Mouse (Mus musculus) cerebellum, adult 9-11 months (tissue): ENCODE measurements around the gene Psen1.

Source experiments
- DNase-seq: peaks from one replicate; pipeline ENCODE4 v3.0.0; 2022

The Psen1 gene

DNA sequence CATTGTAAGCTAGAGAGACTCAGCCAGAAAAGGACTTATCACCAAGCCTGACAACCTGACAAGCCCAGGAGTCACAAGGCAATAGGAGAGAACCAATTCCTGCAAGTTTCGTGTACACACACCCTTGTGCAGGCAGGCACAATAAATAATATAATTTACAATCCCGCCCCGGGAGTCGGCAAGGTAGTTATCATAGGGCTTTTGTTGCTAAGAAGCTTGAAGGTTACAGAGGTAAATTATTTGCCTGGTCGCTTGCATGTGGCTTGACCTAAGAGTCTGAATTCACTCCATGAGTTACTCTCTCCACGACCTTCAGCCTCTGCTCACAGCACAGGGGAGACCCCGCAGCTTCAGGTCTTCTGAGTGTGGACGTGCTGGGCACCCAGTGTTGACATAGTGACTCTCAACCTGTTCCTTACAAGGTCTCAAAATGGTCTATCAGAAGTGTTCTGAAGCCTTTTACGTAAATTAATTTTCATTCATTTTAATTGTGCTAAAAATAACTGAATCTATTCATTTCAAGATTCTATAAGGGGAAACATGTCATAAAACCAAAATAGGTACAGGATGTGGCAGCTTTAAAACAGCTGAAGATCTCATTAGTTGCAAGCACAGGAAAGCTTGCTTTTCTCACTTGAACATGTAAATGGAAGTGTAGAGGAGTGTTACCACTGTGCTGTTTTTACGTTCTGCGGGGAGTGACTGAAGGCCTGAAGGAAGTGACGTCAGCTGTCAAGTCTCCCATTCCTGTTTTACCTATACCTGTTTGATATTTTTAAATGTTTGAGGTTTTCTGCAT is 38.8 kb downstream of the Psen1 start:
- no peak for DNase-seq

DNA sequence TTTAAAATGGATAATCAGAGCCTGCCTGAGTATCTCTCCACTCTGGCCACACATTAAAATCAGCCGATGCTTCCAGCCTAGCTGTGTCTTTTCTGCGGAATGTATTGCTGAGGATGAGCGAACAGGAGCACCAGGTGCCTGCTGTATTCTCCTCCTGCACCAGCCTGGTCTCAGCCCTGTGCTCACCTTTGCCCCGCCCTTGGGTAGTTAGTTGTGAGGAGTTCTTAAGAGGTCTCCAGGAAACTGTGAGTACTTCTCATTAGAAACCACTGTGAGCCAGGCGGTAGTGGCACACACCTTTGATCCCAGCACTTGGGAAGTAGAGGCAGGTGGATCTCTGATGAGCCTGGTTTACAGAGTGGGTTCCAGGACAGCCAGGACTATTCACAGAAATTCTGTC is 44.3 kb downstream of the Psen1 start:
- no peak for DNase-seq

- no peak for DNase-seq
Measured at GRCm38 (mm10) chr12:83734047-83734446, 46.1 kb downstream of the Psen1 start.

DNA sequence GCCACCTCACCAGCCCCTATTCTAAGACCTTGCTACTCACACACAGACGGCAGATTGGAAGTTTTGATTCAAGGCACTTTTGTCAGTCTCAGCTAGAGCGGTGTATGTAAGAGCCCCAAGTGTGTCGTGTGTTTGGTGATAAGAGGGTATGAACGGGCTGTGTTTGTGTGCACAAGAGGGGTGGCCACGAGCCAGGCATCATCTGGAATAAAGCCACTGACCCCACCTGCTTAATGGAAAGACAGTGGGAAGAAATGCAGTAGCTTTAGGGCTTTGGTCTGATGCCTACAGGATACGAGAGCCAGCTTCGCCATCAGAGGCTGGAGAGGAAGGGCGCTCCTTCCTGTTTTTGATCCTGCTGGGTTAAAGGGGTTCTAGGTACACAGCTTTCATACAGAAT is 48.3 kb downstream of the Psen1 start:
- no peak for DNase-seq

GRCm38 (mm10) chr12:83738651-83739050 is 50.7 kb downstream of the Psen1 start:
- DNase-seq: no peak

DNA sequence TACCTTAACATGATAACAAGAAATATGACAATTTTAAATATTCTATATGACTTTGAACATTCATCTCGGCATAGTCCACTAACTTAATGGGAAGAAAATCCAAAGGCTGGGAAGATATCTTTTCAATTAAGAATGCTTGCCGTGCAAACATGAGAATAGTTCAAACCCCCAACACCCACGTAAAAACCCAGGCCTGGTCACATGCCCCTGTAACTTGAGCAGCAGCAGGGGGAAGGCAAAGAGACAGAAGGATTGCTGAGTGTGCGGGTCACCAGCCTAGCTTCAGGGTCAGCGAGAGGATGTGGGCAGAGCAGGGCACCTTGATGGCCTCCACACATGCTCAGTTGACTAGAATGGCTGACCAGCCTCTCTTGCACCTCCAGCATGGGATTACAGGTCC is 53.8 kb downstream of the Psen1 start:
- DNase-seq: no peak

- DNase-seq: peak; percentile 38
Measured at GRCm38 (mm10) chr12:83742834-83743233, 54.9 kb downstream of the Psen1 start.

- DNase-seq: no peak
Measured at GRCm38 (mm10) chr12:83743712-83744111, 55.8 kb downstream of the Psen1 start.

DNA sequence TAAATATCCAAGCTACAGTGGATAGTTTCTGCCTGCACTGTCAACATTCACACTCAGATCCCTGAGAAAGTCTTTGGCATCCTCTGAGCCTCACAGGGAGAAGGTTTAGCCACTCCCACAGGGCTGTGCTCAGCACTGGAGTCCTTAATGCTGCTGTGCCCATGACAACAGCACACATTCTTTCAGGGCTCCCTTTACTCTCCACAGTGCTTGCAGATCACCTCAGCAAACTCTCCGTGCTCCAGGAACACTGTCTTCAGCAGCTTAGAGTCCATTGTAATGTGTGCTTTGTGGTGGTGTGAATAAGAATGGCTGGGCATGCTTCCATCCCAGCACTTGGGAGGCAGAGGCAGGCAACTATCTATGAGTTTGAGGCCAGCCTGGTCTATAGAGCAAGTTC is 61.2 kb downstream of the Psen1 start:
- DNase-seq: no peak

DNA sequence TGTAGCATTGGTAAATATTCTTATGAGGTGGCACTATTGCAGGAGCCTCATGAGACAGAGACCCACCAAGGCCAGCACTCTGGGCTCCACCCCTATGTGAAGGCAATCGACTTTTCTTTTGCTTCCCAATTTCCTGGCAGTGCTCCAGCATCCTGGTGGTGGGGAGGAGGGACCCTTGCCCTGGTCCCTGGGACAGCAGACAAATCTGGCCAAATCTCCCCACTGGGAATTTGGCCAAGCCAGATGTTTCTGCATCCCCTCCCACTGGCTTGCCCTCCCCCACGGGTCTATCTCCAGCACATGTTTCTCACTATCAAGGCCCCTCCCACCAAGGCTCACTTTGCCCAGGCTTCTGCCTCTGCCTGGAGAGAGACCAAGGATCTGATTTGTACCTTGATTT is 64.5 kb downstream of the Psen1 start:
- DNase-seq: no peak

DNA sequence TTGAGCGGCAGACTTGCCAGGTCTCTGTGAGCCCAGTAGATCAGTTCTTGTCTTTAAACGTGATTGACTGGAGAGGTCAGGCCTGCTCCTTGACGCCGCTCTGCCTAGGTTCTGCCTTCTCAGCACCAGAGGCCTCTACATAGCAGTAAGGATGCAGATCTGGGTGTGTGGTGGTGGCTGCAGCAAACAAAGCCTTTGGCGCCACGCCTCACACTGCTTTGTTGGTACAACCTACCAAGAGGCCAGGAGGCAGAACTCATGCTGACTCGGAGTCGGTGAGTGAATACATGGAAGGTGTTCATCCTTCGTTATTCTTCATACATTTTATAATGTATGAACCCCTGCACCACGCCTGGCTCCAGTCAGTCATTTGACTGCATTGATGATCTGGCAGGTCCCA is 70.8 kb downstream of the Psen1 start:
- DNase-seq: no peak

- DNase-seq: no peak
Measured at GRCm38 (mm10) chr12:83760201-83760600, 72.2 kb downstream of the Psen1 start.

DNA sequence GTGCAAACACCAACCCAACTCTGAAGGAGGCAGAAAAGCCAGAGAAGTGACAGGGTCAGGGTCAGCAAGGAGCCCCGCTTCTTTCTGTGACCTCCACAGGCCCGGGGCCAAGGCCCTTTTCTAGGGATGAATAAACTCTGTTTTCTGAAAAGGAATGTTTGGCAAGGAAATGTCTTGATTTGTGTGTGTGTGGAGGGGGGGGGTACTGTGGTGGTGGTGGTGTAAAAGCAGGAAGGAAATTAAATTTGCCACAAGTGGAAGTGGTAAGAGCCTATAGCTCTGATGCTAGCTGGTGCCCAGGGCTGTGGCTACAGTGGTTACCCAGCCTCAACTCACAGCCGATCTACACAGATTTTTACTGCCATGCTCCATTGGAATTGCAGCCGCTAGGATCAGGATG is 74.8 kb downstream of the Psen1 start:
- no peak for DNase-seq

DNA sequence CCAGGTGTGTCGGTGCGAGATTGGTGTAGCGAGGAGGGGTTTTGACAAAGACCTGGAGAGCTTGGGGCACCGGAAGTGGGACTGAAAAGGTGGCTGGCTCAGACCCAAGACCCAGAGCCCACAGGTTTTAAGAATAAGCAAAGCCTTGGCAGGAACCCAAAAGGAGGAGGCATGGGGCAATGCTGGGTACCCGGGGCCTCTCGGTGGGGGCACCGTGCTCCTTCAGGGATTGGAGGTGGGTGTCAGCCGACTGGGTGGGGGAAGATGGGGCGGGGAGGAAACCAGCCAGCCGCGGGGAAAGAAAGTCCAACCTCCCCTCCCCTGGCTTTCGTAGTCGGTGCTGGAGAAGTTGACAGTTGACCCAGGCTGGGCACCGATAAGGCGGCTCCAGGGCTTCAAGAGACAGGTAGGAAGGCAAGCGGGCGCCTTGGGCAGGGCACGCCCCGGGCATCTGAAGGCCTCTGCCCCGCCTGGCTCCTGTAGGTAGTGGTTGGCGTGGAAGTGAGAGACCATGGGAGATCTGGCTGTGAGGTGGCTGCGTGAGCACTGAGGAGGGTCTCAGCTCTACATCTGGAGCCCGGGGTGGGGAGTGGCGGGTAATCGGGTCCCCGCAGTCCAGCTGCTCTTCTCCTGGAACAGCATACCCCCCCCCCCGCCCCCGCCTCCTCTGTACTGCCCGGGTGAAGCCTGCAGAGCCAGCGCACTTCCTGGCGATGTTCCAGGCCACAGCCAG is 75.5 kb downstream of the Psen1 start, which contains the start of gene Papln:
Gene Papln (plus strand): TSS at position 324 of the 733 bp plus-strand sequence.
- no peak for DNase-seq

- no peak for DNase-seq
Measured at GRCm38 (mm10) chr12:83764044-83764365, 76.1 kb downstream of the Psen1 start.

- no peak for DNase-seq
Measured at GRCm38 (mm10) chr12:83764519-83764918, 76.6 kb downstream of the Psen1 start.

- no peak for DNase-seq
Measured at GRCm38 (mm10) chr12:83765965-83766603, 78.1 kb downstream of the Psen1 start.

DNA sequence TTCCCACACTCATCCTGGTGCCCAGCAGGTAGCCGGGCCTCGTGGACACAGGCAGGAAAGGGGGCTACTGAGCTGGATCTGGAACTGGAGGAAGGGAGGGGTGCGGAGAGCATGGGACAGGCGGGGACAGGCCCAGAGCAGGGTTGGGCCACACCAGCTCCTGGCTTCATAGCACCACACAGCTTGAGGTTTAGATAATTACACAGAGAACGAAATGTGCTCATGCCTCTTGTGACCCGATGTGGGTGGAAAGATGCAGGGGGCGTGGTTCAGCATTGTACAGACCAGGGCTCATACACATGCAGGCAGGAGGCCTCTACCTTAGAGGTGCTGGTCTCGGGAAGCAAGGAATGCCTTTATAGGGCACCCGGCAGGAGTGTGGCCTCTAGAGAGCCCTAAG is 79.9 kb downstream of the Psen1 start:
- DNase-seq: no peak

DNA sequence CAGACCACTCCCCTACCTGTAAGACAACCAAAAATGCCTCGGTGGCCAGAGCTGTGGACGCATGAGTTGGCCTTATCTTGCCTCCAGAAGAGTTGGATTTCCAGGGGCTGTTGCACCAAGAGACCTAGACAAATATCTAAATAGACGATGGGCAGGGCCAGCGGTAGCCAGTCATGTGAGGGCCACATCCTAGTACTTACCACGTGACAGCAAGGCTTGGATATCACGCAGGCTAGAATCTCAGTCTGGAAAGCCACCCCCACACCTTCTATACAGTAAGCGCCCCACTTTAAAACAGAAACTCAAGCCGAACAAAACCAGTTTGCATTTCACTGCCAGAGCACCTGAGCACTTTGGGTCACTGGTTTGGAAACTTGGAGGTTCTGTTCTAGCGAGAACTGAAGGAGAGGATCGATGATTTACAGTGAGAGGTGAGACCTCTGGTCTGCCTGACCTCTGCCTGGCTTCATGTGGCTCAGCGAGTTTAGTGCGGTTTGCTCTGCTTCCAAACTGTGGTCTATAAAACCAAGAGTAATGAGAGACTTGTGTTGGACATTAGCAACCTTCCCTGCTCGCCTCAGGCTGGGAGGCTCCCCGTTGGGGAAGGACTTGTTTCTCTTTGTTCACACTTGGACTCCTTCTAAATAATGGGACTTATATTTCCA is 80.4 kb downstream of the Psen1 start:
- no peak for DNase-seq

GRCm38 (mm10) chr12:83770418-83771256 is 82.7 kb downstream of the Psen1 start:
- no peak for DNase-seq

- DNase-seq: no peak
Measured at GRCm38 (mm10) chr12:83775621-83776020, 87.7 kb downstream of the Psen1 start.

GRCm38 (mm10) chr12:83776766-83777165 is 88.8 kb downstream of the Psen1 start:
- no peak for DNase-seq

GRCm38 (mm10) chr12:83780181-83780580 is 92.2 kb downstream of the Psen1 start:
- DNase-seq: no peak
